In genomic region chr1:74332241-74332763, GRCm38 (mm10) we compare ENCODE assay signal across 1 mouse cellular context.
TF ChIP-seq lines count a peak whose summit lies in the region.

No protein-coding gene starts in this region.

TF ChIP-seq in MEL, 35 proteins besides CTCF, POLR2A, EP300 and RAD21:
- TF ChIP-seq MAZ (IDR thresholded peaks at IDR 0.05; ENCODE audit: low read depth, low read length) (peak; percentile 77; the same call in 1 of the 2 replicates), UBTF (IDR thresholded peaks at IDR 0.05; ENCODE audit: borderline replicate concordance, insufficient read depth, low read depth, low read length) (no peak), SIN3A (IDR thresholded peaks at IDR 0.05; ENCODE audit: low read length) (peak; percentile 76), ELF1 (IDR thresholded peaks at IDR 0.05; ENCODE audit: low read depth, low read length) (peak; percentile 46; the same call in 1 of the 2 replicates), ZMIZ1 (IDR thresholded peaks at IDR 0.05; ENCODE audit: low read depth, low read length) (no peak), MXI1 (IDR thresholded peaks at IDR 0.05; ENCODE audit: low read depth, low read length) (peak; percentile 94), POLR2AphosphoS5 (IDR thresholded peaks at IDR 0.05; ENCODE audit: borderline replicate concordance, low read depth, low read length) (0 out of 2 replicates have a peak, but pooled peaks have one; percentile 29), MYC (IDR thresholded peaks at IDR 0.05; ENCODE audit: low read depth, low read length) (peak; percentile 94), TBP (IDR thresholded peaks at IDR 0.05; ENCODE audit: low read depth, low read length) (peak; percentile 89), TCF12 (IDR thresholded peaks at IDR 0.05; ENCODE audit: low read depth, low read length) (peak; percentile 14; the same call in 1 of the 2 replicates), NRF1 (IDR thresholded peaks at IDR 0.05; ENCODE audit: insufficient read depth, low read depth, low read length, poor library complexity, severe bottlenecking) (peak; percentile 77), POLR2AphosphoS2 (IDR thresholded peaks at IDR 0.05; ENCODE audit: low read length) (peak; percentile 67; the same call in 1 of the 2 replicates), USF1 (IDR thresholded peaks at IDR 0.05; ENCODE audit: low read depth, low read length) (peak; percentile 29; the same call in 1 of the 2 replicates), RCOR1 (IDR thresholded peaks at IDR 0.05; ENCODE audit: low read depth, low read length) (no peak), HCFC1 (IDR thresholded peaks at IDR 0.05; ENCODE audit: low read depth, low read length) (peak; percentile 67), MAX (IDR thresholded peaks at IDR 0.05; ENCODE audit: low read length) (peak; percentile 86), E2F4 (IDR thresholded peaks at IDR 0.05; ENCODE audit: borderline replicate concordance, low read depth, low read length) (no peak), NELFE (IDR thresholded peaks at IDR 0.05; ENCODE audit: low read depth, low read length) (peak; percentile 79), ETS1 (IDR thresholded peaks at IDR 0.05; ENCODE audit: low read depth, low read length) (peak; percentile 25; the same call in 1 of the 2 replicates)
